ENCODE assay signal across 7 mouse cellular contexts in genomic region chr2:30830283-30830795, GRCm38 (mm10). TPM values are rescaled to one million over a fixed set of nuclear protein-coding genes. Genes with fewer than 3 reads are reported as not detected.
DNase-seq lines count a peak whose midpoint lies in the region; ATAC-seq and TF ChIP-seq lines count a peak whose summit lies in the region.

Gene Asb6 (minus strand): TSS chr2:30830333.

- H3K4me3 ChIP-seq in lung, postnatal 0 days (ENCODE audit: low read depth, low read length) = no peak within 1 kb of the TSS
- H3K4me3 ChIP-seq in hindbrain, embryonic 13.5 days = no peak within 1 kb of the TSS
- H3K4me3 ChIP-seq in liver, embryonic 16.5 days (ENCODE audit: low read depth, low read length) = no peak within 1 kb of the TSS

- no peak for DNase-seq in lung, postnatal 0 days (ENCODE audit: low spot score)
- no peak for DNase-seq in lung, postnatal 14 days
- DNase-seq in embryo, embryonic 11 days = peak; percentile 72
- no peak for DNase-seq in gastrocnemius, postnatal 36 days
- DNase-seq in testis, postnatal 14 days (ENCODE audit: low spot score) = no peak

- H3K4me2 ChIP-seq in lung, postnatal 0 days (replicated peaks; ENCODE audit: low read depth, low read length) = no peak within 1 kb of the TSS
- H3K4me2 ChIP-seq in hindbrain, embryonic 13.5 days = no peak within 1 kb of the TSS
- H3K4me2 ChIP-seq in liver, embryonic 16.5 days (ENCODE audit: low read depth, low read length) = no peak within 1 kb of the TSS

- peaks cover 7% of the 10 kb centered on the region for H3K4me1 ChIP-seq in lung, postnatal 0 days (ENCODE audit: insufficient read depth, low read depth, low read length)
- peaks cover 30% of the 10 kb centered on the region for H3K4me1 ChIP-seq in hindbrain, embryonic 13.5 days (replicated peaks)
- peaks cover 27% of the 10 kb centered on the region for H3K4me1 ChIP-seq in liver, embryonic 16.5 days (ENCODE audit: control insufficient read depth, low read depth, low read length)

- 30% methylated on average over 4 of the region's 4 CpGs for WGBS in lung, postnatal 0 days
- WGBS in hindbrain, embryonic 13.5 days = 20% methylated on average over 4 of the region's 4 CpGs
- WGBS in liver, embryonic 16.5 days (ENCODE audit: insufficient replicate concordance) = 50% methylated on average over 4 of the region's 4 CpGs

- no peak for TF ChIP-seq CTCF in lung, postnatal 0 days (IDR thresholded peaks at IDR 0.05)

- no peak for TF ChIP-seq EP300 in lung, postnatal 0 days (IDR thresholded peaks at IDR 0.05)

- H3K9me3 ChIP-seq in lung, postnatal 0 days (ENCODE audit: low read length) = no peaks in the 10 kb centered on the region
- no peaks in the 10 kb centered on the region for H3K9me3 ChIP-seq in hindbrain, embryonic 13.5 days
- H3K9me3 ChIP-seq in liver, embryonic 16.5 days (replicated peaks; ENCODE audit: control insufficient read depth, low read length) = no peaks in the 10 kb centered on the region

- intact Hi-C loops in gastrocnemius, postnatal 36 days (cut with DNase I) = no loop called here

- no peaks in the 10 kb centered on the region for H3K27me3 ChIP-seq in lung, postnatal 0 days (replicated peaks; ENCODE audit: insufficient read depth, low read length)
- H3K27me3 ChIP-seq in hindbrain, embryonic 13.5 days = no peaks in the 10 kb centered on the region
- no peaks in the 10 kb centered on the region for H3K27me3 ChIP-seq in liver, embryonic 16.5 days (ENCODE audit: control insufficient read depth, insufficient read depth, low read depth, low read length)

- no peak within 1 kb of the TSS for H3K27ac ChIP-seq in lung, postnatal 0 days (ENCODE audit: low read length)
- no peak within 1 kb of the TSS for H3K27ac ChIP-seq in hindbrain, embryonic 13.5 days
- no peak within 1 kb of the TSS for H3K27ac ChIP-seq in liver, embryonic 16.5 days (ENCODE audit: low read length)

- H3K36me3 ChIP-seq in lung, postnatal 0 days (ENCODE audit: insufficient read depth, low read length) = peaks cover 11% of the 10 kb centered on the region
- peaks cover 16% of the 10 kb centered on the region for H3K36me3 ChIP-seq in hindbrain, embryonic 13.5 days
- peaks cover 9% of the 10 kb centered on the region for H3K36me3 ChIP-seq in liver, embryonic 16.5 days (ENCODE audit: control insufficient read depth, insufficient read depth)

- no peak within 1 kb of the TSS for H3K9ac ChIP-seq in lung, postnatal 0 days (replicated peaks; ENCODE audit: low read depth)
- H3K9ac ChIP-seq in hindbrain, embryonic 13.5 days = no peak within 1 kb of the TSS; the same call in 1 of the 2 replicates
- no peak within 1 kb of the TSS for H3K9ac ChIP-seq in liver, embryonic 16.5 days (ENCODE audit: low read depth, low read length)

- ATAC-seq in lung, postnatal 0 days = no peak
- ATAC-seq in hindbrain, embryonic 13.5 days (ENCODE audit: low FRiP score) = no peak
- ATAC-seq in liver, embryonic 16.5 days (ENCODE audit: low read depth) = no peak

RNA-seq across cellular contexts. Expression of gene Asb6, which starts in this region (rescaled TPM):
- polyA plus RNA-seq in lung, postnatal 0 days (2015; fragmentation: Nextera tagmentation; extraction: Ambion mirVana) = 24.9 and 26.1 TPM in 2 replicates
- 38.3 and 41.0 TPM in 2 replicates for polyA plus RNA-seq in hindbrain, embryonic 13.5 days (2015; fragmentation: Nextera tagmentation; extraction: Ambion mirVana)
- 27.8 and 29.1 TPM in 2 replicates for polyA plus RNA-seq in liver, embryonic 16.5 days (2015; fragmentation: Nextera tagmentation; extraction: Ambion mirVana)
- 1 to 10 TPM; 6.6 to 7.6 TPM for total RNA-seq in gastrocnemius, postnatal 36 days (2021)
